Mouse (Mus musculus): Measurements from ENCODE around the gene Rad51b.

The Rad51b gene

DNA sequence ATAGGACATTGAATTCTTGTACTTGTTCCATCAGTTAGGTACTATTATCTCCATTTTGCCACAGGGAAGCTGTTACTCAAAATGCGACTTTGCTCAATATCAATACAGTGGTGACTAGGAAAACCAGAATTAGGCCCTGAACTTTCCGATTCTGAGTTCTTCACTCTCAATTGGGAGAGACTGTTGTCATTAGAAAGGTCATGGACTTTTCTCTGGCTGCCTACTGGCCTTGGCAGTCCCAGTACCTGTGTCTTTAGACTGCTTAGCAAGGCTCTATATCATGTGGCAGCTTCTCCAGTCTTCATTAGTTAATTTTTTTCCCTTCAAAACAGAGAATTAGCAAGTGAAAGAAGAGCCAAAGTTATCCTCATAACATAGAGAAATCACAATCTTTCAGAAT lies 288.3 kb downstream of the Rad51b start:
- no peak for DNase-seq

- DNase-seq: no peak
Observed at GRCm38 (mm10) chr12:79588831-79589230, 291.7 kb downstream of the Rad51b start.

GRCm38 (mm10) chr12:79592206-79592605 lies 295.1 kb downstream of the Rad51b start:
- DNase-seq: no peak

DNA sequence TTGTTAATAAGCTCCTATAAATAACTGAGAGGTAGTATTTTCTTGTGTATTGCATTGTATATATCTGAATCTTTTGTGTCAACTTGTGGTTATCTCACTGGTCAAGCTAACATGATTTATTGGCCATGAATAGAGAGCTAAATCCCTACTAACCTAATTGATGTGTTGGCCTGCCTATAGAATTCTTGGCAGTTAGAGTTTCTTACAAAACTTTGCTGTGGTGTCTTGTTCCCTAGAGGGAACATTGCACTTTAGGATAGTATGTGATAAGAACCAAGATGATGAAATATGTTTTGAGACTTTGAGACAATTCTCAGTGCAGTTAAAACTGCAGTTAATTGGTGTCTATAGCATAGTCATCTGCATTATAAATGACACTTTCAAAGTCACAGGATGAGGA lies 299.8 kb downstream of the Rad51b start:
- DNase-seq: no peak

DNA sequence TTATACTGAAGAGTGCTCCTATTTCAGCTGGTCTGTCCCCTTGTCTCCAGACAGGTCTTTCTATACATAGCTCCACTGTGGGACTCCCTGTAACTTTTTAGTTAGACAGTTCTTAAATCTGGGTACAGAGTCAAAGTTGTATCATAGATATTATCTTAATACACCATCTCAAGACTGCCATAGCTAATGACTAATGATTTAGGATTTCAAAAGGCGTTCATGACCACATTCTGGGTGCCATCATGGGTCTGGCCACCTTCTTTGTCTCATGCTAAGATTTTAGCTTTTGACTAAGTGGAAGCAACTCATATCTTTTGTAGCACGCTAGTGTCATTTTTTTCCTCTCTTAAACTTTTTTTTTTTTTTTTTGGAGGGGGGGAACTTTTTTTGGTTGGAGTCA lies 300.3 kb downstream of the Rad51b start:
- DNase-seq: no peak

- no peak for DNase-seq
Observed at GRCm38 (mm10) chr12:79597786-79598185, 300.7 kb downstream of the Rad51b start.

GRCm38 (mm10) chr12:79598496-79598895 lies 301.4 kb downstream of the Rad51b start:
- DNase-seq: no peak

- DNase-seq: no peak
Observed at GRCm38 (mm10) chr12:79598901-79599300, 301.8 kb downstream of the Rad51b start.

DNA sequence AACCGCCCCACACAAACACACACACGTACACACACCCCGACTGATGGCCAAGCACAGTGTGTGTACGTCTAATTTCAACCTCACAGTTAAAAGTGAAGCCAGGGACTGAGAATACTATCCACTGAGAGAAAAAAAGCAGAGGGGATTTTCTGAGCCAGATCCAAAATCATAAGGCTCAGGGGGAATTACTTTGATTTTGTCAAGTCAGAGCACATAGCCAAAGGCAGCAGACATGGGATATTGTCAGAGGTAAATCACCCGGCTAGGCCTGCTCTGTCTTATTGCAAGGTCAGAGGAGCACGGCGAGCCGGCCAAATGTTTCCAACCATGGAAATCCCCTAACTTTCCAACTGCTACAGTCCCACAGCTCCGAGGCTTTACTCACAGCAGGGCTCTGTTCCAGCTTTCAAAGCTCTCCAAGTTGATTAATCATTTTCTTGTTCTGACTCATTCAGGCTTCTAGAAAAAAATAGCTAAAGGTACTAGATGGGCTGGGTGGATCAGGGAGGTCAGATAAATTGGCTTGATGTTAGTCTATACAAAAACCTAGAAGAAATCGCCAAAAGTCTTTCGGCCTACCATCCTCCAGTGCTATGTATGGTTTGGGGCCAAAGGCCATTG lies 303.2 kb downstream of the Rad51b start:
- DNase-seq: no peak

- no peak for DNase-seq
Observed at GRCm38 (mm10) chr12:79602641-79603040, 305.6 kb downstream of the Rad51b start.

- DNase-seq: no peak
Observed at GRCm38 (mm10) chr12:79604850-79605249, 307.8 kb downstream of the Rad51b start.

DNA sequence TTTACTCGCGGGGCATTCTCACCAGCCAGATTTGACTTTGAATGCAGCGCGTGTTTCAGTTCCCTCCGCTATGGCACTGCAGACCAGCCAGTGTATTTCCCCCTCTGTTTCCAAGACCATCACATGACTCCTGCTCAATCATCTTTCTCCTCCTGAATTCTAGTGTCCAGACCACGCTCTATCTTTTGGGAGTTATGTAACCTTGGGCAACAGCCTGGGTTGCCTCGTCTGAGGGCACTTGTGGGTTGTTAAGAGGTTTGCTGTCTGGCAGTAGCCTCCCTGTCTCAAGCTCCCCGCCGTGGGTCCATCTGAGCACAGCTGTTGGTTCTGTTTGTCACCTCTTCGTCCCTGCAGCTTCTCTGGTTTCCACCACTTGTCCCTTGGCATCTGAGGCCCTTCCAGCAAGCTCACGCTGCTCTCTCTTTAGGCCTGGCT lies 309.1 kb downstream of the Rad51b start:
- no peak for DNase-seq

- DNase-seq: no peak
Observed at GRCm38 (mm10) chr12:79609399-79610010, 312.4 kb downstream of the Rad51b start.

GRCm38 (mm10) chr12:79610511-79611103 lies 313.5 kb downstream of the Rad51b start:
- DNase-seq: no peak

DNA sequence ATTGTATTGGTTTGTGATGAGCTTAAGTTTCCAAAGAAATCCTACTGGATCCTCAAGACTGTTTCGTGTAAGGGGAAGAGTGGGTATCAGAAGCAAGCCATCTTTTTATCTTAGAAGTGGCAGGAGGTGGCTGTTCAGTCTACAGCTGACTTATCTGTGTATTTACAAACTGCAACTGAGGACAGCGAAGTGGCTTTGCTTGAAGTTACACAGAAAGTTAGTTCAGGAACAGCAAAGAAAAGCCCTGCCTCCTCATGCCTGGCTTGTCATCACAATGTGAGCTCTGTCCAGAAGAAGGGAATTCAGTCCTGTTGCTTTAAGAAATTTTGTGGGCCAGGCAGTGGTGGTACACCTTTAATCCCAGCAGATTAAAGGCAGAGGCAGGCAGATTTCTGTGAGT lies 314.6 kb downstream of the Rad51b start:
- DNase-seq: no peak

GRCm38 (mm10) chr12:79612334-79613060 lies 315.4 kb downstream of the Rad51b start:
- DNase-seq: peak; percentile 92

DNA sequence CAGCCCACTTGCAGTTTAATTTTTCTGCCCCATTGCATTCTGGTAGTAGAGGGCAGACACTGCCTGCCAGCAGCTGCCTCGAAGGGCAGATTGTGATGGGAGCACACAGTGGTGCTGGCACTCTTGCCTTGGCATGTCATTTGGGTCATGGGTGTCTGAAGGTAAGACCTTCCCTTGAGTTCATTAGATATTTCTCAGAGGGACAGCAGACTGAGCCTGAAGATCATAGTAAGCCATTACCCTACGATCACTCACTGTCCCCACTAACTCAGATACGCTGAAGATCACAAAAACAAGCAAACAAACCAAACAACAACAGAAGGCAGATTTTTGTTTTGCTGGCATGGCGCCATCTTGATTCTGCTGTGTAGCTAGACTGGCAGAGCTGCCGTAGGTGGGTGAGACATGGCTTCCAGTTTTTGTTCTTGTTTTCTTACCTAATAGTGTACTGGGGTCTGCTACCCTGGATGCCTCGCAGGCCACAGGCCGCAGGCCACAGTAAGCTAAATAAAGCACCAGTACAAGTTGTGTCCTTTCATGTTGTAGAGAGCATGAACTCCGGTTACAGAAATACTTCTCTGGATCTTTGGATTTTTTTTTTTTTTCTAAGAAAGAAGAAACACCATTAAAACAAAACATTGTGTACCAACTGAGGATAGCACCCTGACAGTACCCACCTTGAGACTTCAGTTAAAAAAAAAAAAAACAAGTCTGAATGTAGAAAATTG lies 316.1 kb downstream of the Rad51b start:
- no peak for DNase-seq

DNA sequence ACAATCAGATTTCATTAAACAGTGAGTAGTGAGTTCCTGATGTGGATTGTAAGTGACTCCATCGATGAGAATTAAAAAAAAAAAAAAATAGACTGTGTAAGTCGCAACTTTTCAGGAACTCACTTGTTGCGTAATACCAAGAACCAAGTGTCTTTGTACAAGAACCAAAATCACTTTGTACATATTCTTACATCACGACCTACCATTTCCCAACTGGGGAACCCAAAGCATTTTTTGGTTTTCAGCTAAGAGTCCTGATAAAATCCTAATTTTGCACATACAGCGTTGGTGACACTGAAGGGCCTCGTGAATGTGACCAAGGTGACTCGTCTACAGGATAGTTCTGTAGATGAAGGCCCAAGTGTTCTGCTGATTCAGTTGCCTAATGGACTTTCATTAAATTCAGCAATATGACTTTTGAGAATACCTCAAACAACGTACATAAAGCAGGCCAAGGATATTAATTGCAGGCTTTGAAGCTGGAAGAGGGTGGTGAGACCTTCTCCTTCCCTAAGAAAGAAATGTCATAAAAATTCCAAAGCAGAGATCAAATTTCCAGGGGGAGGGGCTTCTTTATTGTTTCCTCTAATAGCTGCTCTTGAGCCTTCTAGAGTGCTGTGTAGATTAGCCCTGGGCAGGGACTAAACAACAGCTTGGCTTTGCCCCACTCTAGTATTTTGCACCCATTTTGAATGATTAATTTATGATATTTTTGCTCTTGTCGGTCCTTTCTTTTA lies 316.9 kb downstream of the Rad51b start:
- DNase-seq: no peak

DNA sequence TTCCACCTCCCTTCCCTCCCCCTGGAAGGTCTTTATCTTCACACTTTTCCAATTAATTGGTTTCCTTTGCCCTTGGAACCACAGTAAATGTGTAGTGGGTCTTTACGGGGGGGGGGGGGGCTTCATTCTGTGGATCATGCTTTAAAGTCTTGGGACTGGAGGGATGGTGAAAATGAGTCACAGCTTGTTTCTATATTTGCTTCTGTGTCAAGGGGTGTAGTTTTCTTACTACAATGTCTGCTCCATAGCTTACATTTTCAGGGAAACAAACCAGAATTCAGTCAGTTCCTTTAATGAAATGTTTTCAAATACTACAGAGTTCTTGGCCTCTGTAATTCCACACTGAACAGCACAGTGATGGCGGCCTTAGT lies 317.5 kb downstream of the Rad51b start:
- DNase-seq: no peak

GRCm38 (mm10) chr12:79615717-79616316 lies 318.7 kb downstream of the Rad51b start:
- DNase-seq: no peak

DNA sequence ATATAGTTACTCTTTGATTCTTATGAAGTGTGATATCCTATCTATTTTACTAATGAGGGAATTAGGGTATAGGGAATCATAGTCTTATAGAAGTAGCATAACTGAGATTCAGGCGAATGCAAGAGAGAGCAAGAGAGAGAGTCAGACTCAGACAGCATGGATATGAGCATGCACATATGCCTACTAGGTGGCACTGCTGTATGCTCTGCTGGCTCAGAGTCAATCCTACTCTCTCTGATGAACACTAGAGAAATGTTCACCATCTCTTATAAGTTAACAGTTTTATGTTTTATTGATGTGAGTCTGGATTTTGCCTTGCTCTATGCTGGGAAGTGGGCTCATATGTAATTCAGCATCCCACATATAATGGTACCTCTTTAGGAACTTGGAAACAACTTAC lies 321.9 kb downstream of the Rad51b start:
- DNase-seq: no peak

GRCm38 (mm10) chr12:79620693-79621092 lies 323.6 kb downstream of the Rad51b start:
- DNase-seq: no peak

Data from cerebellum, adult 11-12 months (tissue).